Mouse (Mus musculus): ENCODE data around the gene Tas2r143.

Tas2r143 gene

DNA sequence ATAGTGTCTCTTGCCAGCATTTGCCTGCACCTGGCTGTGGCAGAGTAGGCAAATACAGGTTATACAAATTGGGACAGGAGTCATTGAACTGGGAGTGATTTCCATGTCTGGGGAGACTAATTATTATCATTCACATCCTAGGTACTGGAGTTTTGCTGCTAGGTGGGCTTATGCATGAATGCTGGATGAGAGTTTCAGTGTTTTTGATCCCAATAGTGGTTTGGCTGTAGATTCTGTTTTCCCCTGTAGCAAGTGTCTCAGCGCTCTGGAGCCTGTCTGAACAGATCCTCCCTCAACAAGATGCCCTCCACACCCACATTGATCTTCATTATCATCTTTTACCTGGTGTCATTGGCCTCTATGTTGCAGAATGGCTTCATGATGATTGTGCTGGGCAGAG lies at the start of gene Tas2r143:
Gene Tas2r143, plus strand, starts transcription at position 301 of the 400 bp plus-strand sequence.
- DNase-seq = no peak

GRCm38 (mm10) chr6:42350968-42351775 lies 48.9 kb upstream of the Tas2r143 start:
- DNase-seq = no peak

GRCm38 (mm10) chr6:42351776-42352485 lies 48.1 kb upstream of the Tas2r143 start:
- no peak for DNase-seq

- DNase-seq = no peak
These were observed 47.6 kb upstream of the Tas2r143 start for GRCm38 (mm10) chr6:42352486-42352846.

DNA sequence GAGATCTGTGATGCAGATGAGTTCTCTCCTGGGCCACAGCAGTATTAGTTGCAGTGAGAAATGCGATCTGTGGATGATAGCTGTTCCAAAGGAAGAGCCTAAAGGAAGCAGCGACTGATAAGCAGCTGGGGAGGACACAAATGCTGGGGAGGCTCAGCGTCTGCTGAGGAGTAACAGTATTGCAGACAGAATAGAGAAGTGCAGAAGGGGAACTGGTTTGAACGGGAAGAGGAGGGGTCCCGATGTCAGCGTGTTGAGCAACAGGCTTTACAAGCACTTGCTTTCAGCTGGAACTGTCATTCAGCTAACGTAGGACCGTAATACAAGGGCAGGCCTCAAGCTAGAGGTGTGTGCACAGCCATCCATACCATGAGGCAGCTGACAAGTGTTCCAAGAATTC lies 46.9 kb upstream of the Tas2r143 start:
- DNase-seq = no peak

- DNase-seq = no peak
These were observed 45.7 kb upstream of the Tas2r143 start for GRCm38 (mm10) chr6:42354076-42355019.

DNA sequence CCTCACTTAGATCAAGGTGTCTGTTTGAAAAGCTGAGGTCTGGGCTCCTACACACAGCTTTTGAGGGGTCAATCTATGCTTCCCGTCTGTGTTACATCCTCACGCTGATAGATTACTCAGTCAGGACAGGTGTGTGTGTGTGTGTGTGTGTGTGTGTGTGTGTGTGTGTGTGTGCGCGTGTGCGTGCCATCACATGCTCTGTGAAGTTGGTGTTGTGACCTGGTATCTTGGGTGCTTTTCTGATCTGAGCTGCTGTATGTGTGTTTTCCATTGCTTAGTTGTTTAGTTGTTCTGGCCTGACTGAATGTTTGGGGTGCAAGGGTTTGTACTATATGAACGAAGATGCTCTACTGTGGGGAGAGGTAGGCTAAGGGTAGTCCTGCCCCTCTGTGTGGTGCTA lies 44.7 kb upstream of the Tas2r143 start:
- DNase-seq = no peak

GRCm38 (mm10) chr6:42355794-42356600 lies 44.0 kb upstream of the Tas2r143 start:
- no peak for DNase-seq

GRCm38 (mm10) chr6:42356913-42357312 lies 43.1 kb upstream of the Tas2r143 start:
- DNase-seq = no peak

GRCm38 (mm10) chr6:42357901-42358300 lies 42.1 kb upstream of the Tas2r143 start:
- no peak for DNase-seq

- no peak for DNase-seq
These were observed 41.1 kb upstream of the Tas2r143 start for GRCm38 (mm10) chr6:42358901-42359300.

DNA sequence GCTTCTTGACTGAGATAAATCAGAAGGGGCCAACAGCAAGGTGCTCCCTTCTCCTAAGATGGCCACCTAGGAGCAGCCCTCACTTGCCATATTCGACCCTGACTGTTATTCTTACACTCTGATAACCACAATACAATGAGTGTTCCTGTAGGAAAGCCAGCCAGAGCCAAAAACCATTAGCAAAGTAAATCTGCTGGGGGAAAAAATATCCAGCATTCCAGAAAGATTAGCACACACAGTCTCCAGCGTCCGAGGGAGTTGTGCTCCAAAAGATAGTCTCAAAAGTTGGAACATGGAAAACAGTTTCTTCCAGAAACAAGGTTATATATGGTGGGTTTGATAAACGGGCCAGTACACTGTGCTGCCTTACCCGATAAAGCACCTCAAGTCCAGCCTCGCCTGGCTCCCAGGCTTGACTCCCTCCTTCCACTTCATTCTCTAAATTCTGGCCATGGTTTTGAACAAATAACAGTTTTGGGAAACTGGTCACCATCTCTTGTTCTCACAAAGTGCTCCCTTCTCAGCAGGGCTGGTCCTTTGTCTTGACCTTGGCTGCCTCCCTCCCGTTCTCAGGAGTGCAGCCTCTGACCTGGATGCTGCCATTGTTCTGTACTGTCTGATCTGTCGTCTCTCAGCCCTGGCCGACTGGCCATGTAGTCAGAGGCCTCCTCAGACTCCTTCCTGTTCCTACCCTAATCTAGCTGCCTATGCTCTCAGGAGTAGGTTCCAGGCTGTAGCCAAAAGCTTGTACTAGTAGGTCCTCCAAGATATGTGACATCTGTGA lies 40.5 kb upstream of the Tas2r143 start:
- no peak for DNase-seq

GRCm38 (mm10) chr6:42360231-42360840 lies 39.7 kb upstream of the Tas2r143 start:
- DNase-seq = no peak

- no peak for DNase-seq
These were observed 38.8 kb upstream of the Tas2r143 start for GRCm38 (mm10) chr6:42361041-42361895.

DNA sequence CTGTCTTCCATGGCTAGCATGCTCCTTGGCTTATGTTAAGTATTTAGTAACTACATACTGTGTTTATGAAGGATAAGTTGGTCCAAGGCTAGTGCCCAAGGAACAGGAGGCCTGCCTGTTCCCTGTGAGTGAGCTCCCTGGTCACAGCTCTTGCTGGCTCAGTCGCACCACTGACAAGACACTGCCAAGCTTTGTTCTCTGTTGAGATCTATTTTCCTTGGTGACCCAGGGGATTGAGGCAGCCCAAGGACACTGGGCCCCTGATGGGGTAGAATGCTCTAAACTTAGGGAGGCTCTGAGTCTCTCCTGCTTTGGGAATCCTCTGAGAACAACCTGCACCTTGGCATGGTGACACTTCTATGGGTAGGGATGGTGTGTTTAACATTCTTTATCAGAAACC lies 38.0 kb upstream of the Tas2r143 start:
- no peak for DNase-seq

DNA sequence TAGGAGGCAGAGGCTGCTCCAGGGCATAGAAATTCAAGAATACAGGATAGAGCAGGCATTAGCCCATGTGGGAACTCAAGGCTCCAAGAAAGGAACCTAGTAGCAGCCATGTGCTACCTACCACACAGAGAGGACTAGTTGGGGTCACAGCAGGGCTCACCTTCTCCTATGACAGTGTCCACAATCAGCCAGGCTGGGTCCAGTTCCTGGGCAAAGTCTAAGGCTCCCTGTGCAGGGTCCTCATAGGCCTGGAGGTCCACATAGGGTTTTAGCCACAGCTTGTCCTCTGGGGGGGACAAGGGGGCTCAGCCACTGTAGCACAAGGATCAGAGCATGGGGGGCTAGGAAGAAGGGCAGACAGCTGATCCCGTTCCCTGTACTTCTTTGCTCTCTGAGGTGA lies 37.5 kb upstream of the Tas2r143 start:
- no peak for DNase-seq

DNA sequence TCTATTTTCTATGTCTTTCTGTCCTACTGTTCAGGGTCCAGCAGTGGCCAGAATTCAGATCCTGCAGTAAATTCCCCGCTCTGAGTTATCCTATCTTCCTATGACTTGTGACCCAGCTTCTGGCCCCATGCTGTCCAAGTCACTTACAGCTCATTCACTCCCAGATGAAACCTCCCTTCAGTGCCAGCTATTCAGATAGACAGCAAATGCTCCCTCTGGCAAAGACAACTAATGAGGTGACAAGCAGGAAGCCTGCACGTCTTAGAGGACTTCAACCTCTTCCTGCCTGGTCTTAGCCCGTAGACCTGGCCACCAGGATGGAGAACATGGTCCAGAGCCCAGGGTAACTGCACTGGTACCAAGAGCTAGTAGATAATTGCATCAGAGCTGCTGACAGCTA lies 37.1 kb upstream of the Tas2r143 start:
- no peak for DNase-seq

DNA sequence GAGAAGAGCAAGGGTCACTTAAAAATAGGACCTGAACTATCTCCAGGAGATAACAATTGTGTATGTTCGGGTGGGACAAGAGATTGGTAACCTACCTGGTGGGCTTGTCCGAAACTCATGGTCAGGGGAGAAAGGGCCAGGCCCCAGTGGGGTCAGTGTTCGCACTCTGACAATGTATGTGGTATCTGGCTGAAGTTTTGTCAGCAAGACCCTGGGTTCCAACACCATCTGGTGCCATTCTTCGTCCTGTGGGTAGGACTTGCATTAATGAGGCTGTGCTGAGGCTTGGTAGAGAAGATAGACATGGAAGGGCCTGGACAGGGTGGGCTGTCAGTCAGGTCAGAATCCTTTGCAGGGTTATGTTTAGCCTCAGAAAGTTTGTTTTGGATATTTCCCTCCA lies 36.0 kb upstream of the Tas2r143 start:
- no peak for DNase-seq

GRCm38 (mm10) chr6:42364607-42365006 lies 35.4 kb upstream of the Tas2r143 start:
- DNase-seq = no peak

DNA sequence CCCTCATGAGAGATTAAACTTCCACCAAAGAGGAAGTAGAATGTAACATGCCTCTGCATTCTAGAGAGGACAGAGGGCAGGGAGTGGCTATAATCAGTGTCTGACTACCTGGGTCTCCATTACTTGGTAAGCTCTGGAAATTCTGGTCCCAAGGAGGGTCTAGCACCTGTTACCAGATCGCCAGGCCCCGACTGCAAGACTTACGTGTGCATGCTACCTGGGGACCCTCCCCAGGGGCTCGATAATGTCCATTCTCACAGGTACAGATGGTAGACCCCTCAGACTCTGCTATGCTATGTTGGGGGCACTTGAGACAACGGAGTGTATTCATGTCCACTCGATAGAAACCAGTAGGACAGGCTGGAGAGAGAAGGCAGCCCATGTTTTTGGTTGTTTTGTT lies 34.8 kb upstream of the Tas2r143 start:
- DNase-seq = no peak
